Mouse (Mus musculus) pancreas, adult 10 weeks (tissue): ENCODE data around the gene Ifna7. TPM values are rescaled to one million over a fixed set of nuclear protein-coding genes. Genes with fewer than 3 reads are reported as not detected.

ENCODE experiments used
- polyA plus RNA-seq: library from polyadenylated mRNA; stranded (reverse); fragments of 350-450 nt; fragmentation: Illumina TruSeq; extraction: RNeasy Lipid Tissue Mini Kit (QIAGEN cat#74804); gene quantifications from one replicate; pipeline ENCODE4 v1.2.3, GENCODE M21; 2015; ENCODE audit warnings: low read depth, low replicate concordance; ENCODE audit not compliant: insufficient read depth

The Ifna7 gene
- not detected for polyA plus RNA-seq

DNA sequence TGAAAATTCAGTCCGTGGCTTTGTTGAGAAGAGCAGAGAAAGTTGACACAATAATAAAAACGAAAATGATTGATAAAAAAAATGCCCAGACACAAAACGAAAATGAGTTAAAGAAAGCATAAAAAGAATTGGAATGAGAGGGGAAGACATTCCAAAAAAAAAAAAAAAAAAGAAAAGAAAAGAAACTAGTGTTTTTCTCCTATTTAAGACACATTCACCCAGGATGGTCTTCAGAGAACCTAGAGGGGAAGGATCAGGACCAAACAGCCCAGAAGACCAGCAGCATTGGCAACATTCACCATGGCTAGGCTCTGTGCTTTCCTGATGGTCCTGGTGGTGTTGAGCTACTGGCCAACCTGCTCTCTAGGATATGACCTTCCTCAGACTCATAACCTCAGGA is at the start of gene Ifna7:
Ifna7 (plus strand) TSS at position 301 of the 400 bp plus-strand sequence.

DNA sequence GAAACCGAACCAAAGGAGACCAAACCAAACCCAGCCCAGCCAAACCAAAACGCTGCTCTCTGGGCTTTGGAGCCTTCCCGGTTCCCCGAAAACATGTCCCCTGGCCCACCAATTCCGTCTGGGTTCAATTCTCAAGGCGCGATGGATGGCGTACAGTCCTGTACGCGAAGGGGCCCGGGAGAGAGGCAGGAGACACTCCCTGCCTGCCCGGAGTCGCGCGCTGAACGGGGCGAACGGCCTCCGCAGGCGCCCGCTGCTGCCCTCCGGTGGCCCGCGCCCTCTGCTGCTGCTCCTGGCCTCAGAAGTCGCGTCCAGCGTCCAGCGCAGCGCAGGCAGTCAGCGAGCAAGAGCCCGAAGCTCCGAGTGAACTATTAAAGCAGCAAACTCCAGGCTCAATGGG is 42.5 kb upstream of the Ifna7 start, which contains the start of gene Gm13290:
Gm13290 (plus strand) TSS at position 301 of the 400 bp plus-strand sequence.

DNA sequence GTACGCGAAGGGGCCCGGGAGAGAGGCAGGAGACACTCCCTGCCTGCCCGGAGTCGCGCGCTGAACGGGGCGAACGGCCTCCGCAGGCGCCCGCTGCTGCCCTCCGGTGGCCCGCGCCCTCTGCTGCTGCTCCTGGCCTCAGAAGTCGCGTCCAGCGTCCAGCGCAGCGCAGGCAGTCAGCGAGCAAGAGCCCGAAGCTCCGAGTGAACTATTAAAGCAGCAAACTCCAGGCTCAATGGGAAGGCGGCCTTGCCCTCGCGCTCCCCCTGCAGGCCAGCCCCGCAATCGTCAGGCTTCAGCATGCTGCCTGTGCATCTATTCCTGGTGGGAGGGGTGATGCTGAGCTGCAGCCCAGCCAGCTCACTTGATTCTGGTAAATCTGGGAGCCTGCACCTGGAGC is 39.4 kb upstream of the Ifna7 start, which contains the start of gene Gm13289:
Gm13289 (plus strand) TSS at position 301 of the 400 bp plus-strand sequence.

DNA sequence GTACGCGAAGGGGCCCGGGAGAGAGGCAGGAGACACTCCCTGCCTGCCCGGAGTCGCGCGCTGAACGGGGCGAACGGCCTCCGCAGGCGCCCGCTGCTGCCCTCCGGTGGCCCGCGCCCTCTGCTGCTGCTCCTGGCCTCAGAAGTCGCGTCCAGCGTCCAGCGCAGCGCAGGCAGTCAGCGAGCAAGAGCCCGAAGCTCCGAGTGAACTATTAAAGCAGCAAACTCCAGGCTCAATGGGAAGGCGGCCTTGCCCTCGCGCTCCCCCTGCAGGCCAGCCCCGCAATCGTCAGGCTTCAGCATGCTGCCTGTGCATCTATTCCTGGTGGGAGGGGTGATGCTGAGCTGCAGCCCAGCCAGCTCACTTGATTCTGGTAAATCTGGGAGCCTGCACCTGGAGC is 36.5 kb upstream of the Ifna7 start, which contains the start of gene Gm13272:
Gm13272 (plus strand) TSS at position 301 of the 400 bp plus-strand sequence.

DNA sequence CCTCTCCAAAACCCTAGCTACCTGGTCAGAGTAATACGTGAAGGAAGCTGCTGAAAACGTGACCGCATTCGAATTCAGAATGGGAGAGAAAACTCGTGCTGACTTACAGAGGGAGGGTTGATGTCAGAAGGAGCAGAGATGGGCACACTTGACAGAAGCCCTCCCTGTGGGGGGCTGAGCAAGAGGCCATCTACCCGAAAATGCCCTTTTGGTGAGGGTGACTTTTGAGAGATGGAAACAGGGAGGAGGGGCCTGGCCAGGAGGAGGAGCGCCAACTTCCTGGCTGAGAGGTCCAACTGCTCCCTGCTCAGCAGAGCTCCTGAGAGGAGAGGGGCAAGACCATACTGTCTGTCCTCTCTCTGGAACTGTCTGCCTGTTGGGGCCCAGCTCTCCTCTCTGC is 34.2 kb upstream of the Ifna7 start, which contains the start of gene Ifnz:
Ifnz (plus strand) TSS at position 301 of the 400 bp plus-strand sequence.

DNA sequence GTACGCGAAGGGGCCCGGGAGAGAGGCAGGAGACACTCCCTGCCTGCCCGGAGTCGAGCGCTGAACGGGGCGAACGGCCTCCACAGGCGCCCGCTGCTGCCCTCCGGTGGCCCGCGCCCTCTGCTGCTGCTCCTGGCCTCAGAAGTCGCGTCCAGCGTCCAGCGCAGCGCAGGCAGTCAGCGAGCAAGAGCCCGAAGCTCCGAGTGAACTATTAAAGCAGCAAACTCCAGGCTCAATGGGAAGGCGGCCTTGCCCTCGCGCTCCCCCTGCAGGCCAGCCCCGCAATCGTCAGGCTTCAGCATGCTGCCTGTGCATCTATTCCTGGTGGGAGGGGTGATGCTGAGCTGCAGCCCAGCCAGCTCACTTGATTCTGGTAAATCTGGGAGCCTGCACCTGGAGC is 30.6 kb upstream of the Ifna7 start, which contains the start of gene Gm13276:
Gm13276 (plus strand) TSS at position 301 of the 400 bp plus-strand sequence.

DNA sequence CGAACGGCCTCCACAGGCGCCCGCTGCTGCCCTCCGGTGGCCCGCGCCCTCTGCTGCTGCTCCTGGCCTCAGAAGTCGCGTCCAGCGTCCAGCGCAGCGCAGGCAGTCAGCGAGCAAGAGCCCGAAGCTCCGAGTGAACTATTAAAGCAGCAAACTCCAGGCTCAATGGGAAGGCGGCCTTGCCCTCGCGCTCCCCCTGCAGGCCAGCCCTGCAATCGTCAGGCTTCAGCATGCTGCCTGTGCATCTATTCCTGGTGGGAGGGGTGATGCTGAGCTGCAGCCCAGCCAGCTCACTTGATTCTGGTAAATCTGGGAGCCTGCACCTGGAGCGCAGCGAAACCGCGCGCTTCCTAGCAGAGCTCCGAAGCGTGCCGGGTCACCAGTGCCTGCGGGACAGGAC is 27.6 kb upstream of the Ifna7 start, which contains the start of gene Gm13277:
Gm13277 (plus strand) TSS at position 231 of the 400 bp plus-strand sequence.

DNA sequence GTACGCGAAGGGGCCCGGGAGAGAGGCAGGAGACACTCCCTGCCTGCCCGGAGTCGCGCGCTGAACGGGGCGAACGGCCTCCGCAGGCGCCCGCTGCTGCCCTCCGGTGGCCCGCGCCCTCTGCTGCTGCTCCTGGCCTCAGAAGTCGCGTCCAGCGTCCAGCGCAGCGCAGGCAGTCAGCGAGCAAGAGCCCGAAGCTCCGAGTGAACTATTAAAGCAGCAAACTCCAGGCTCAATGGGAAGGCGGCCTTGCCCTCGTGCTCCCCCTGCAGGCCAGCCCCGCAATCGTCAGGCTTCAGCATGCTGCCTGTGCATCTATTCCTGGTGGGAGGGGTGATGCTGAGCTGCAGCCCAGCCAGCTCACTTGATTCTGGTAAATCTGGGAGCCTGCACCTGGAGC is 24.8 kb upstream of the Ifna7 start, which contains the start of gene Gm13278:
Gm13278 (plus strand) TSS at position 301 of the 400 bp plus-strand sequence.

DNA sequence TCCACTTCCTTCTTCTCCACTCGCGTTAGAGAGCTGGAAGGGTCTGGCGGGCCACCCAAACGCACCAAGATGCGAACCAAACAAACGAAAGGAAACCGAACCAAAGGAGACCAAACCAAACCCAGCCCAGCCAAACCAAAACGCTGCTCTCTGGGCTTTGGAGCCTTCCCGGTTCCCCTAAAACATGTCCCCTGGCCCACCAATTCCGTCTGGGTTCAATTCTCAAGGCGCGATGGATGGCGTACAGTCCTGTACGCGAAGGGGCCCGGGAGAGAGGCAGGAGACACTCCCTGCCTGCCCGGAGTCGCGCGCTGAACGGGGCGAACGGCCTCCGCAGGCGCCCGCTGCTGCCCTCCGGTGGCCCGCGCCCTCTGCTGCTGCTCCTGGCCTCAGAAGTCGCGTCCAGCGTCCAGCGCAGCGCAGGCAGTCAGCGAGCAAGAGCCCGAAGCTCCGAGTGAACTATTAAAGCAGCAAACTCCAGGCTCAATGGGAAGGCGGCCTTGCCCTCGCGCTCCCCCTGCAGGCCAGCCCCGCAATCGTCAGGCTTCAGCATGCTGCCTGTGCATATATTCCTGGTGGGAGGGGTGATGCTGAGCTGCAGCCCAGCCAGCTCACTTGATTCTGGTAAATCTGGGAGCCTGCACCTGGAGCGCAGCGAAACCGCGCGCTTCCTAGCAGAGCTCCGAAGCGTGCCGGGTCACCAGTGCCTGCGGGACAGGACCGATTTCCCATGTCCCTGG is 21.9 kb upstream of the Ifna7 start, which contains the start of gene Gm13275:
Gm13275 (plus strand) TSS at position 552 of the 740 bp plus-strand sequence.

DNA sequence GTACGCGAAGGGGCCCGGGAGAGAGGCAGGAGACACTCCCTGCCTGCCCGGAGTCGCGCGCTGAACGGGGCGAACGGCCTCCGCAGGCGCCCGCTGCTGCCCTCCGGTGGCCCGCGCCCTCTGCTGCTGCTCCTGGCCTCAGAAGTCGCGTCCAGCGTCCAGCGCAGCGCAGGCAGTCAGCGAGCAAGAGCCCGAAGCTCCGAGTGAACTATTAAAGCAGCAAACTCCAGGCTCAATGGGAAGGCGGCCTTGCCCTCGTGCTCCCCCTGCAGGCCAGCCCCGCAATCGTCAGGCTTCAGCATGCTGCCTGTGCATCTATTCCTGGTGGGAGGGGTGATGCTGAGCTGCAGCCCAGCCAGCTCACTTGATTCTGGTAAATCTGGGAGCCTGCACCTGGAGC is 18.9 kb upstream of the Ifna7 start, which contains the start of gene Gm13279:
Gm13279 (plus strand) TSS at position 301 of the 400 bp plus-strand sequence.

DNA sequence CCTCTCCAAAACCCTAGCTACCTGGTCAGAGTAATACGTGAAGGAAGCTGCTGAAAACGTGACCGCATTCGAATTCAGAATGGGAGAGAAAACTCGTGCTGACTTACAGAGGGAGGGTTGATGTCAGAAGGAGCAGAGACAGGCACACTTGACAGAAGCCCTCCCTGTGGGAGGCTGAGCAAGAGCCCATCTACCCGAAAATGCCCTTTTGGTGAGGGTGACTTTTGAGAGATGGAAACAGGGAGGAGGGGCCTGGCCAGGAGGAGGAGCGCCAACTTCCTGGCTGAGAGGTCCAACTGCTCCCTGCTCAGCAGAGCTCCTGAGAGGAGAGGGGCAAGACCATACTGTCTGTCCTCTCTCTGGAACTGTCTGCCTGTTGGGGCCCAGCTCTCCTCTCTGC is 16.7 kb upstream of the Ifna7 start, which contains the start of gene Gm13285:
Gm13285 (plus strand) TSS at position 301 of the 400 bp plus-strand sequence.

DNA sequence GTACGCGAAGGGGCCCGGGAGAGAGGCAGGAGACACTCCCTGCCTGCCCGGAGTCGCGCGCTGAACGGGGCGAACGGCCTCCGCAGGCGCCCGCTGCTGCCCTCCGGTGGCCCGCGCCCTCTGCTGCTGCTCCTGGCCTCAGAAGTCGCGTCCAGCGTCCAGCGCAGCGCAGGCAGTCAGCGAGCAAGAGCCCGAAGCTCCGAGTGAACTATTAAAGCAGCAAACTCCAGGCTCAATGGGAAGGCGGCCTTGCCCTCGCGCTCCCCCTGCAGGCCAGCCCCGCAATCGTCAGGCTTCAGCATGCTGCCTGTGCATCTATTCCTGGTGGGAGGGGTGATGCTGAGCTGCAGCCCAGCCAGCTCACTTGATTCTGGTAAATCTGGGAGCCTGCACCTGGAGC is 13.1 kb upstream of the Ifna7 start, which contains the start of gene Gm13287:
Gm13287 (plus strand) TSS at position 301 of the 400 bp plus-strand sequence.

DNA sequence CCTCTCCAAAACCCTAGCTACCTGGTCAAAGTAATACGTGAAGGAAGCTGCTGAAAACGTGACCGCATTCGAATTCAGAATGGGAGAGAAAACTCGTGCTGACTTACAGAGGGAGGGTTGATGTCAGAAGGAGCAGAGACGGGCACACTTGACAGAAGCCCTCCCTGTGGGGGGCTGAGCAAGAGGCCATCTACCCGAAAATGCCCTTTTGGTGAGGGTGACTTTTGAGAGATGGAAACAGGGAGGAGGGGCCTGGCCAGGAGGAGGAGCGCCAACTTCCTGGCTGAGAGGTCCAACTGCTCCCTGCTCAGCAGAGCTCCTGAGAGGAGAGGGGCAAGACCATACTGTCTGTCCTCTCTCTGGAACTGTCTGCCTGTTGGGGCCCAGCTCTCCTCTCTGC is 10.8 kb upstream of the Ifna7 start, which contains the start of gene Gm13288:
Gm13288 (plus strand) TSS at position 301 of the 400 bp plus-strand sequence.

DNA sequence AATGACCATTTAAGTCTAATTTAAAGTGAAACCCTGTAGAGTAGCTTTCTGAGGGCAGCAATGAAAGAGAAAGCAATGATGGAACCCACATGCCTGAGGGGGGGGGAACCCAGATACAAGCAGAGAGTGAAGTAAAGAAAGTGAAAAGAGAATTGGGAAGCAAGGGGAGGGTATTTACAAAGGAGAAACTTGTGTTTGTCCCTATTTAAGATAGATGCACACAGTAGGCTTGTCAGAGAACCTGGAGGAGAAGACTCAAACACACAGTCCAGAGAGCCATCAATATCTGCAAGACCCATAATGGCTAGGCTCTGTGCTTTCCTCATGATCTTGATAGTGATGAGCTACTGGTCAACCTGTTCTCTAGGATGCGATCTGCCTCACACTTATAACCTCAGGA is 3.6 kb downstream of the Ifna7 start, which contains the start of gene Ifna11:
Ifna11 (plus strand) TSS at position 301 of the 400 bp plus-strand sequence.

DNA sequence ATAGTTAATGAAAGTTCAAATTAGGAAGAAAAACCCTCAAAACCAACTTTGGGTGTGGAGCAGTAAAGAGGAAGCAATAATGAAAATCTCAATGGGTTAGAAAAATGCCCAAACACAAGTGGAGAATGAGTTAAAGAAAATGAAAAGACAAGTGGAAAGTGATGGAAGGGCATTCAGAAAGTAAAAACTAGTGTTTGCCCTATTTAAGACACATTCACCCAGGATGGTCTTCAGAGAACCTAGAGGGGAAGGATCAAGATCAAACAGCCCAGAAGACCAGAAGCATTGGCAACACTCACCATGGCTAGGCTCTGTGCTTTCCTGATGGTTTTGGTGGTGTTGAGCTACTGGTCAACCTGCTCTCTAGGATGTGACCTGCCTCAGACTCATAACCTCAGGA is 11.1 kb downstream of the Ifna7 start, which contains the start of gene Ifna6:
Ifna6 (plus strand) TSS at position 301 of the 400 bp plus-strand sequence.

DNA sequence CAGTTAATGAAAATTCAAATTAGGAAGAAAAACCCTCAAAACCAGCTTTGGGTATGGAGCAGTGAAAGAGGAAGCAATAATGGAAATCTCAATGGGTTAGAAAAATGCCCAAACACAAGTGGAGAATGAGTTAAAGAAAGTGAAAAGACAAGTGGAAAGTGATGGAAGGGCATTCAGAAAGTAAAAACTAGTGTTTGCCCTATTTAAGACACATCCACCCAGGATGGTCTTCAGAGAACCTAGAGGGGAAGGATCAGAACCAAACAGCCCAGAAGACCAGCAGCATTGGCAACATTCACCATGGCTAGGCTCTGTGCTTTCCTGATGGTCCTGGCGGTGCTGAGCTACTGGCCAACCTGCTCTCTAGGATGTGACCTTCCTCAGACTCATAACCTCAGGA is 19.2 kb downstream of the Ifna7 start, which contains the start of gene Ifna5:
Ifna5 (plus strand) TSS at position 301 of the 400 bp plus-strand sequence.

DNA sequence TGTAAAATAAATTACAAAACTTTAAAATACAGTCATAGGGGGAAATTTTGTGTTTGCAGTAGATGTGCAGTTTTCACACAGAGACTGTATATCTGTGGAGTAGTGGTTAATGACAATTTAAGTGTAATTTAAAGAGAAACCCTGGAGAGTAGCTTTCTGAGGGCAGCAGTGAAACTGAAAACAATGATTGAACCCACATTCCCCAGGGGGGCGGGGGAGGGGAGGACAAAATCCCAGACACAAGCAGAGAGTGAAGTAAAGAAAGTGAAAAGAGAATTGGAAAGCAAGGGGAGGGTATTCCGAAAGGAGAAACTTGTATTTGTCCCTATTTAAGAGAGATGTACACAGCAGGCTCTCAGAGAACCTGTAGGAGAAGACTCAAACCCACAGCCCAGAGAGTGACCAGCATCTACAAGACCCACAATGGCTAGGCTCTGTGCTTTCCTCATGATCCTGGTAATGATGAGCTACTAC is 25.4 kb downstream of the Ifna7 start, which contains the start of gene Ifna4:
Ifna4 (plus strand) TSS at position 424 of the 474 bp plus-strand sequence.

DNA sequence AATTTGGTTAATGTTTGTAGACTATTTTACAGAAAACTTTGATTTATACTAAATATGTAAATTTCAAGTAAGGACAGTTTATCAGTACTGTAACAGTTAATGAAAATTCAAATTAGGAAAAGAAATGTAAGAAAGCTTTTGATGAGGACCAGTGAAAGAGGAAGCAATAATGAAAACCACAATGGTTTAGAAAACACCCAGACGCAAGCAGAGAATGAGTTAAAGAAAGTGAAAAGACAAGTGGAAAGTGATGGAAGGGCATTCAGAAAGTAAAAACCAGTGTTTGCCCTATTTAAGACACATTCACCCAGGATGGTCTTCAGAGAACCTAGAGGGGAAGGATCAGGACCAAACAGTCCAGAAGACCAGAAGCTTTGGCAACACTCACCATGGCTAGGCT is 33.7 kb downstream of the Ifna7 start, which contains the start of gene Ifna1:
Ifna1 (plus strand) TSS at position 390 of the 400 bp plus-strand sequence.

